In genomic region chr3:152166699-152167451, GRCm38 (mm10) we compare ENCODE assay signal across 8 mouse cellular contexts. TPM values are rescaled to one million over a fixed set of nuclear protein-coding genes. Genes with fewer than 3 reads are reported as not detected.
DNase-seq lines count a peak whose midpoint lies in the region; ATAC-seq and TF ChIP-seq lines count a peak whose summit lies in the region.

No protein-coding gene starts in this region.

- peaks cover 34% of the 10 kb centered on the region for H3K27me3 ChIP-seq in liver, embryonic 11.5 days (replicated peaks; ENCODE audit: control insufficient read depth, insufficient read depth, low read length)
- peaks cover 47% of the 10 kb centered on the region for H3K27me3 ChIP-seq in embryonic facial prominence, embryonic 10.5 days (replicated peaks; ENCODE audit: low read depth, poor library complexity, severe bottlenecking)
- H3K27me3 ChIP-seq in intestine, embryonic 14.5 days (replicated peaks; ENCODE audit: control insufficient read depth, insufficient read depth, low read length): peaks cover 10% of the 10 kb centered on the region

- H3K4me1 ChIP-seq in liver, embryonic 11.5 days (replicated peaks; ENCODE audit: control insufficient read depth, insufficient read depth, low read length): peaks cover 13% of the 10 kb centered on the region
- peaks cover 24% of the 10 kb centered on the region for H3K4me1 ChIP-seq in embryonic facial prominence, embryonic 10.5 days
- H3K4me1 ChIP-seq in intestine, embryonic 14.5 days (replicated peaks; ENCODE audit: control insufficient read depth, insufficient read depth, low read length): peaks cover 12% of the 10 kb centered on the region
- peaks cover 17% of the 10 kb centered on the region for H3K4me1 ChIP-seq in olfactory bulb, adult 2 months (ENCODE audit: control insufficient read depth, insufficient read depth, low read length)

- H3K4me3 ChIP-seq in liver, embryonic 11.5 days (ENCODE audit: low read depth, low read length): no peak overlapping the region
- H3K4me3 ChIP-seq in embryonic facial prominence, embryonic 10.5 days: peak overlapping the region; percentile 66
- peak overlapping the region; percentile 13; the same call in 1 of the 2 replicates for H3K4me3 ChIP-seq in intestine, embryonic 14.5 days (ENCODE audit: low read depth, low read length)
- H3K4me3 ChIP-seq in olfactory bulb, adult 2 months (ENCODE audit: insufficient read depth, low read depth, low read length): peak overlapping the region; percentile 17

- no peak overlapping the region for H3K9ac ChIP-seq in liver, embryonic 11.5 days (ENCODE audit: low read depth, low read length)
- H3K9ac ChIP-seq in intestine, embryonic 14.5 days (ENCODE audit: low read length): no peak overlapping the region

- no peak for DNase-seq in liver, embryonic 11.5 days (ENCODE audit: low spot score)
- DNase-seq in liver: no peak
- peak; percentile 56 for DNase-seq in embryonic facial prominence, embryonic 10.5 days (ENCODE audit: low spot score)
- DNase-seq in intestine, embryonic 14.5 days (ENCODE audit: low spot score): no peak
- DNase-seq in adrenal gland, adult 18-20 months (ENCODE audit: low spot score in 2 of 2): no peak
- DNase-seq in spleen, postnatal 36 days (ENCODE audit: low spot score in 2 of 2): no peak
- no peak for DNase-seq in urinary bladder, adult 18-20 months (ENCODE audit: low spot score in 2 of 2)

- no peaks in the 10 kb centered on the region for H3K36me3 ChIP-seq in liver, embryonic 11.5 days (ENCODE audit: control insufficient read depth, insufficient read depth, low read length)
- H3K36me3 ChIP-seq in embryonic facial prominence, embryonic 10.5 days (replicated peaks): no peaks in the 10 kb centered on the region
- no peaks in the 10 kb centered on the region for H3K36me3 ChIP-seq in intestine, embryonic 14.5 days (ENCODE audit: control insufficient read depth, insufficient read depth, low read length)

- ATAC-seq in liver, embryonic 11.5 days (replicated peaks; ENCODE audit: low FRiP score): no peak
- no peak for ATAC-seq in intestine, embryonic 14.5 days (replicated peaks; ENCODE audit: low FRiP score, low TSS enrichment, low read depth)

- H3K9me3 ChIP-seq in liver, embryonic 11.5 days (ENCODE audit: control insufficient read depth, low read length): no peaks in the 10 kb centered on the region
- no peaks in the 10 kb centered on the region for H3K9me3 ChIP-seq in embryonic facial prominence, embryonic 10.5 days
- H3K9me3 ChIP-seq in intestine, embryonic 14.5 days (ENCODE audit: control insufficient read depth, low read length): no peaks in the 10 kb centered on the region

- no peak for TF ChIP-seq CTCF in olfactory bulb, adult 2 months (IDR thresholded peaks at IDR 0.05; ENCODE audit: insufficient read depth, low read depth, low read length)

- 18% methylated on average over 29 of the region's 29 CpGs for WGBS in liver, embryonic 11.5 days
- 5% methylated on average over 29 of the region's 29 CpGs for WGBS in embryonic facial prominence, embryonic 10.5 days
- WGBS in intestine, embryonic 14.5 days: 18% methylated on average over 29 of the region's 29 CpGs
- 19% methylated on average over 29 of the region's 29 CpGs for WGBS in olfactory bulb, adult 2 months

- peak overlapping the region; percentile 50 for H3K4me2 ChIP-seq in liver, embryonic 11.5 days
- peak overlapping the region; percentile 73 for H3K4me2 ChIP-seq in intestine, embryonic 14.5 days (ENCODE audit: low read length)

- no peak for TF ChIP-seq POLR2A in olfactory bulb, adult 2 months (IDR thresholded peaks at IDR 0.05; ENCODE audit: insufficient read depth, low read depth, low read length)

- H3K27ac ChIP-seq in liver, embryonic 11.5 days (ENCODE audit: low read depth, low read length): no peak overlapping the region; the same call in 1 of the 2 replicates
- H3K27ac ChIP-seq in embryonic facial prominence, embryonic 10.5 days (replicated peaks): peak overlapping the region; percentile 12; the same call in 1 of the 2 replicates
- H3K27ac ChIP-seq in intestine, embryonic 14.5 days (ENCODE audit: low read depth): no peak overlapping the region
- H3K27ac ChIP-seq in olfactory bulb, adult 2 months (ENCODE audit: insufficient read depth, low read depth, low read length): no peak overlapping the region

RNA-seq across cellular contexts. Expression of gene Gipc2, which starts 0.8 kb away (rescaled TPM):
- polyA plus RNA-seq in liver, embryonic 11.5 days (2014; fragmentation: Nextera tagmentation; extraction: Ambion mirVana): 12.1 and 15.4 TPM in 2 replicates
- 3.6 TPM in 2 replicates for polyA plus RNA-seq in embryonic facial prominence, embryonic 10.5 days (2016; fragmentation: Nextera tagmentation; extraction: Ambion mirVana)
- 96.5 and 103 TPM in 2 replicates for polyA plus RNA-seq in intestine, embryonic 14.5 days (2014; fragmentation: Nextera tagmentation; extraction: Ambion mirVana)
- polyA plus RNA-seq in olfactory bulb, adult 2 months (2012; ENCODE audit: insufficient read depth, insufficient read length, low replicate concordance, missing spikeins): not detected in 2 replicates
- under 1 TPM in 1 of 2 experiments, not detected in 1; 0.30 TPM for total RNA-seq in adrenal gland, adult 18-20 months (2021)

RNA-seq across cellular contexts. Expression of gene Dnajb4, which starts 43.2 kb away (rescaled TPM):
- polyA plus RNA-seq in liver, embryonic 11.5 days (2014; fragmentation: Nextera tagmentation; extraction: Ambion mirVana): 29.7 and 33.1 TPM in 2 replicates
- polyA plus RNA-seq in embryonic facial prominence, embryonic 10.5 days (2016; fragmentation: Nextera tagmentation; extraction: Ambion mirVana): 18.5 and 20.1 TPM in 2 replicates
- 24.1 and 25.9 TPM in 2 replicates for polyA plus RNA-seq in intestine, embryonic 14.5 days (2014; fragmentation: Nextera tagmentation; extraction: Ambion mirVana)
- not detected in 2 replicates for polyA plus RNA-seq in olfactory bulb, adult 2 months (2012; ENCODE audit: insufficient read depth, insufficient read length, low replicate concordance, missing spikeins)
- total RNA-seq in adrenal gland, adult 18-20 months (2021): 10 to 100 TPM; 75.4 to 76.8 TPM

RNA-seq across cellular contexts. Expression of gene Fubp1, which starts 43.3 kb away (rescaled TPM):
- polyA plus RNA-seq in liver, embryonic 11.5 days (2014; fragmentation: Nextera tagmentation; extraction: Ambion mirVana): 234 and 253 TPM in 2 replicates
- polyA plus RNA-seq in embryonic facial prominence, embryonic 10.5 days (2016; fragmentation: Nextera tagmentation; extraction: Ambion mirVana): 438 and 447 TPM in 2 replicates
- 228 and 242 TPM in 2 replicates for polyA plus RNA-seq in intestine, embryonic 14.5 days (2014; fragmentation: Nextera tagmentation; extraction: Ambion mirVana)
- 284 TPM in 1 of 2 replicates, not detected in the other for polyA plus RNA-seq in olfactory bulb, adult 2 months (2012; ENCODE audit: insufficient read depth, insufficient read length, low replicate concordance, missing spikeins)
- 100 to 1,000 TPM; 107 to 113 TPM for total RNA-seq in adrenal gland, adult 18-20 months (2021)
